Mouse (Mus musculus): Measurements from ENCODE around the gene Best1.

- no peak for TF ChIP-seq CTCF (conservative IDR thresholded peaks at IDR 0.05; ENCODE audit: insufficient read depth, insufficient read length, low read depth, low read length)
- TF ChIP-seq POLR2A (IDR thresholded peaks at IDR 0.05; ENCODE audit: low read depth, low read length): no peak
These were observed 16.4 kb upstream of the Best1 start for GRCm38 (mm10) chr19:10017637-10018526.

Measured in kidney, adult 2 months (tissue).